Mouse (Mus musculus) cerebellum, adult 8-10 months (tissue): ENCODE results near the gene Psmg3.
A peak's percentile ranks its signal among the peaks of the same experiment; 100 is the strongest.

Experiments
- DNase-seq: peaks from one replicate; pipeline ENCODE4 v3.0.0; 2022

The Psmg3 gene

GRCm38 (mm10) chr5:139813963-139814381 is 12.7 kb downstream of the Psmg3 start:
- no peak for DNase-seq

- DNase-seq = no peak
Observed at GRCm38 (mm10) chr5:139813126-139813490, 13.6 kb downstream of the Psmg3 start.

- no peak for DNase-seq
Observed at GRCm38 (mm10) chr5:139812398-139813125, 14.1 kb downstream of the Psmg3 start.

GRCm38 (mm10) chr5:139811677-139812397 is 14.8 kb downstream of the Psmg3 start:
- no peak for DNase-seq

GRCm38 (mm10) chr5:139809397-139809796 is 17.3 kb downstream of the Psmg3 start:
- DNase-seq = no peak

GRCm38 (mm10) chr5:139805924-139806323 is 20.8 kb downstream of the Psmg3 start:
- no peak for DNase-seq

- DNase-seq = no peak
Observed at GRCm38 (mm10) chr5:139804573-139805111, 22.0 kb downstream of the Psmg3 start.

GRCm38 (mm10) chr5:139804107-139804551 is 22.6 kb downstream of the Psmg3 start:
- no peak for DNase-seq

- DNase-seq = no peak
Observed at GRCm38 (mm10) chr5:139803601-139804102, 23.0 kb downstream of the Psmg3 start.

- no peak for DNase-seq
Observed at GRCm38 (mm10) chr5:139803165-139803564, 23.5 kb downstream of the Psmg3 start.

- no peak for DNase-seq
Observed at GRCm38 (mm10) chr5:139801880-139802279, 24.8 kb downstream of the Psmg3 start.

- DNase-seq = no peak
Observed at GRCm38 (mm10) chr5:139801231-139801630, 25.5 kb downstream of the Psmg3 start.

GRCm38 (mm10) chr5:139799801-139800590 is 26.7 kb downstream of the Psmg3 start:
- no peak for DNase-seq

GRCm38 (mm10) chr5:139799041-139799440 is 27.6 kb downstream of the Psmg3 start:
- DNase-seq = no peak

GRCm38 (mm10) chr5:139798168-139798900 is 28.4 kb downstream of the Psmg3 start:
- no peak for DNase-seq

GRCm38 (mm10) chr5:139797473-139798167 is 29.1 kb downstream of the Psmg3 start:
- DNase-seq = peak; percentile 27

GRCm38 (mm10) chr5:139796900-139797299 is 29.8 kb downstream of the Psmg3 start:
- no peak for DNase-seq

- DNase-seq = no peak
Observed at GRCm38 (mm10) chr5:139796001-139796620, 30.6 kb downstream of the Psmg3 start.

GRCm38 (mm10) chr5:139794938-139795337 is 31.7 kb downstream of the Psmg3 start:
- no peak for DNase-seq

- no peak for DNase-seq
Observed at GRCm38 (mm10) chr5:139794137-139794536, 32.5 kb downstream of the Psmg3 start.
